Mouse (Mus musculus): ENCODE data around the gene Mxd1. TPM values are rescaled to one million over a fixed set of nuclear protein-coding genes. Genes with fewer than 3 reads are reported as not detected.

Mxd1 gene
- polyA plus RNA-seq, 1 experiment from 2014 or later: 53.8 TPM

DNA sequence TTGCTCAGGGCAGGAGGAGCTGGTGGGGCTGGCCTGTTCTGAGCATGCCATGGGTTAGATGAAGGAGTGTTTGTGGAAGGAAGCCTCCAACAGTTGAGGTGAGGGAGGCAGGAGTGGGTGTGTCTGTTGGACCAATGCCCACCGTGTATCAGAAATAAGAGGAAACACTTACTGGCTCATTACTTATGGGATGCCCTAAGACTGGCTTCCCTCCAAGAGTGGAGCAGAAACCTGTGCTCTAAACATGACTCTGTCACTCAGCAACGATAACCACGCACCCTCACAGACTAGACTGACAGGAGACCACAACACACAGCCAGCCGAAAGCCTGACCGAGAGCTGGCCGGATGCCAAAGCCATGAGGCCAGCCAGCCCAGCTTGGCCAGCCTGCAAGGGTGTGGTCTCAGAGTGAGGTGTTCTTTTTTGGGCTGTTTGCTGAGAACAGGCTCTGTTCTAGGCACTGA lies 69.0 kb downstream of the Mxd1 start:
- Histone ChIP-seq H3K4me2 (ENCODE audit: low read depth, low read length) (peak overlapping the region; percentile 58), H3K4me1 (ENCODE audit: control insufficient read depth, low read depth, low read length) (peaks cover 33% of the 10 kb centered on the region), H3K27ac (ENCODE audit: low read length) (peak overlapping the region; percentile 92), H3K36me3 (ENCODE audit: control insufficient read depth, insufficient read depth) (no peaks in the 10 kb centered on the region), H3K4me3 (ENCODE audit: low read depth, low read length) (peak overlapping the region; percentile 25; the same call in 1 of the 2 replicates), H3K27me3 (ENCODE audit: control insufficient read depth, insufficient read depth, low read depth, low read length) (no peaks in the 10 kb centered on the region; the same call in 1 of the 2 replicates), H3K9me3 (replicated peaks; ENCODE audit: control insufficient read depth, low read length) (no peaks in the 10 kb centered on the region), H3K9ac (ENCODE audit: low read depth, low read length) (peak overlapping the region; percentile 57)
- WGBS (ENCODE audit: insufficient replicate concordance): 7% methylated on average over 6 of the region's 6 CpGs
- ATAC-seq (ENCODE audit: low read depth): peak; percentile 79

- H3K36me3 ChIP-seq (ENCODE audit: control insufficient read depth, insufficient read depth): no peaks in the 10 kb centered on the region
- H3K4me3 ChIP-seq (ENCODE audit: low read depth, low read length): no peak overlapping the region
- peak overlapping the region; percentile 10; the same call in 1 of the 2 replicates for H3K4me2 ChIP-seq (ENCODE audit: low read depth, low read length)
- ATAC-seq (ENCODE audit: low read depth): peak; percentile 60
- peak overlapping the region; percentile 92 for H3K27ac ChIP-seq (ENCODE audit: low read length)
- H3K9me3 ChIP-seq (replicated peaks; ENCODE audit: control insufficient read depth, low read length): no peaks in the 10 kb centered on the region
- peak overlapping the region; percentile 25; the same call in 1 of the 2 replicates for H3K9ac ChIP-seq (ENCODE audit: low read depth, low read length)
- no peaks in the 10 kb centered on the region; the same call in 1 of the 2 replicates for H3K27me3 ChIP-seq (ENCODE audit: control insufficient read depth, insufficient read depth, low read depth, low read length)
- WGBS (ENCODE audit: insufficient replicate concordance): 15% methylated on average over 4 of the region's 4 CpGs
- H3K4me1 ChIP-seq (ENCODE audit: control insufficient read depth, low read depth, low read length): peaks cover 36% of the 10 kb centered on the region
Observed at GRCm38 (mm10) chr6:86599197-86599596, 69.8 kb downstream of the Mxd1 start.

DNA sequence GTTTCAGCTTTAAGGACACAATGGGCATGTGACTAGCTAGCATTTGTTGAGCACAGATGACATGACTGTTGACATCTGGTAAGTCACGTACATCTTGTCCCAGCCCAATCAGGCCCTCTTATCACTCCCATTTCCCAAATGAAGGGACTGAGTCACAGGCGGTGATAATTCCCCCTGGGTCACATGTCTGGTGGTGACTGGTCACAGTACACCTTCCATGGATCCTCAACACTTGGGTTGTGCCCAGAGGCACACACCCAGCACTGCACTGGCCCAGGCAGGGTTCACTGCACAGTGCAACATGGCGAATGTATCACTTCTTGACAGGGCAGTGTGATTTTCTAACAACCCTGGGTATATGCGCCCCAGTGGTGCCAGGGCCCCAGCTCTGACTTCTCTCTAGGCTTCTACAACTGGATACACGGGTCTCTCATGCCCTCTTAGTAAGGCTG lies 70.2 kb downstream of the Mxd1 start:
- Histone ChIP-seq H3K4me3 (ENCODE audit: low read depth, low read length) (no peak overlapping the region), H3K4me1 (ENCODE audit: control insufficient read depth, low read depth, low read length) (peaks cover 36% of the 10 kb centered on the region), H3K9me3 (replicated peaks; ENCODE audit: control insufficient read depth, low read length) (no peaks in the 10 kb centered on the region), H3K9ac (ENCODE audit: low read depth, low read length) (peak overlapping the region; percentile 25; the same call in 1 of the 2 replicates), H3K36me3 (ENCODE audit: control insufficient read depth, insufficient read depth) (no peaks in the 10 kb centered on the region), H3K27me3 (ENCODE audit: control insufficient read depth, insufficient read depth, low read depth, low read length) (no peaks in the 10 kb centered on the region; the same call in 1 of the 2 replicates), H3K27ac (ENCODE audit: low read length) (peak overlapping the region; percentile 92), H3K4me2 (ENCODE audit: low read depth, low read length) (peak overlapping the region; percentile 10; the same call in 1 of the 2 replicates)
- 59% methylated on average over 5 of the region's 5 CpGs for WGBS (ENCODE audit: insufficient replicate concordance)
- ATAC-seq (ENCODE audit: low read depth): peak; percentile 69

Other genes with a start within 250 kb of the Mxd1 start
- gene Gm44790, start 242.5 kb downstream of the Mxd1 start, polyA plus RNA-seq (2015; fragmentation: Nextera tagmentation; extraction: Ambion mirVana): not detected in 2 replicates
- 10.6 and 10.8 TPM in 2 replicates for gene C87436, start 230.8 kb downstream of the Mxd1 start, polyA plus RNA-seq (2015; fragmentation: Nextera tagmentation; extraction: Ambion mirVana)
- 82.3 and 84.0 TPM in 2 replicates for gene Pcbp1, start 142.8 kb downstream of the Mxd1 start, polyA plus RNA-seq (2015; fragmentation: Nextera tagmentation; extraction: Ambion mirVana)
- gene Asprv1, start 41.0 kb downstream of the Mxd1 start, polyA plus RNA-seq (2015; fragmentation: Nextera tagmentation; extraction: Ambion mirVana): 2.3 and 2.9 TPM in 2 replicates
- gene Snrnp27, start 15.4 kb upstream of the Mxd1 start, polyA plus RNA-seq (2015; fragmentation: Nextera tagmentation; extraction: Ambion mirVana): 35.6 and 47.6 TPM in 2 replicates
- 5.8 and 6.0 TPM in 2 replicates for gene Gmcl1, start 64.2 kb upstream of the Mxd1 start, polyA plus RNA-seq (2015; fragmentation: Nextera tagmentation; extraction: Ambion mirVana)
- gene Anxa4, start 124.4 kb upstream of the Mxd1 start, polyA plus RNA-seq (2015; fragmentation: Nextera tagmentation; extraction: Ambion mirVana): 42.9 and 45.5 TPM in 2 replicates
- gene Aak1, start 180.4 kb upstream of the Mxd1 start, polyA plus RNA-seq (2015; fragmentation: Nextera tagmentation; extraction: Ambion mirVana): 3.4 TPM in 2 replicates